Mouse (Mus musculus): ENCODE data around the gene Dnm3.

DNA sequence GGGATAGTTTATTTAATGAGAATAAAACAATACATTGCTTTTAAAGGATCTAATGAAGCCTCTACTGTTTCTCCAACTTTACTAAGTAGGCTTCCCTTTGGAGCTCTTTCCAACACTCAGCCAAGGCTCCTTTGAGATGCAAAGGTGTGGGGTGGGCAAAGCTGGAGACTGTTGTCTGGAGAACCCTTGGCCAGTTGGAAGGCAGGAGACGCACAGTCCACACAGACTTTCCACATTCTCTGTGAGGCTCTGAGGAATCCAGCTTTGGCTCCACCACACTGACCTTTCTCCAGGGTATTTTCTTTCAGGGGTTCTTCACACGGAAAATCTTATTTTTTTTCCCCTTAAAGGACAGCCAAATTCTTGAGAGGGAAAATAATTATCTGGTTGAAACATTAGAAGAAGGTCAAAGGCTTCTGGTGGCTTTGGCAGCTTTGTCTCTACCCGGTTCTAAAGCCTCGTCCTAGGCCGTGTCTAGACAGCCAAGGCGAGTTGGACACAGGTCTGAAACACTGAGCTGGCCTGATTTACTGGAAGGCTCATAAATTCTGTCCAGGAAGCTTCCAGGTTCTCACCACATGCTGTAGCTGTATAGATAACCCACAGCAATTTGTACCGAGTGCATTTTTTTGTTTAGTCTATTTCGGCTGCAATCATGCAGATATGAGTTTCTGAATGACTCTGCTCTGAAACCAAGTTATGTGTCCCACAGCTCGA is 383.9 kb downstream of the Dnm3 start:
- no peak for TF ChIP-seq POLR2AphosphoS2 (IDR thresholded peaks at IDR 0.05; ENCODE audit: insufficient read length, low read depth)
- no peak for TF ChIP-seq MYOG (IDR thresholded peaks at IDR 0.05; ENCODE audit: control insufficient read depth in 1 of 3, insufficient read depth in 1 of 3, insufficient read length in 2 of 3, low read depth in 2 of 3)
- TF ChIP-seq USF1 (IDR thresholded peaks at IDR 0.05; ENCODE audit: low read depth) = no peak
- no peak for TF ChIP-seq POLR2A (IDR thresholded peaks at IDR 0.05; ENCODE audit: insufficient read length, low read depth)
- TF ChIP-seq E2F4 (IDR thresholded peaks at IDR 0.05; ENCODE audit: insufficient read depth) = no peak
- no peak for TF ChIP-seq MYOD1 (IDR thresholded peaks at IDR 0.05; ENCODE audit: control insufficient read depth in 1 of 3, insufficient read length in 2 of 3, low read depth in 2 of 3)
- no peak for TF ChIP-seq MAX (IDR thresholded peaks at IDR 0.05; ENCODE audit: low read depth)
- no peak for TF ChIP-seq TCF12 (IDR thresholded peaks at IDR 0.05; ENCODE audit: insufficient read depth, poor library complexity, severe bottlenecking)
- no peak for TF ChIP-seq TCF3 (IDR thresholded peaks at IDR 0.05; ENCODE audit: insufficient read length, low read depth)
